Mouse (Mus musculus) thymus, postnatal 14 days (tissue): Measurements from ENCODE around the gene 2700049A03Rik.
"Not testable (repeated sequence)": the region's sequence is repeated elsewhere in the genome, so short reads cannot be mapped to it uniquely, and the experiment has no call there.

Experiments
- DNase-seq: peaks from one replicate; pipeline ENCODE4 v3.0.0; 2021

Gene 2700049A03Rik

DNA sequence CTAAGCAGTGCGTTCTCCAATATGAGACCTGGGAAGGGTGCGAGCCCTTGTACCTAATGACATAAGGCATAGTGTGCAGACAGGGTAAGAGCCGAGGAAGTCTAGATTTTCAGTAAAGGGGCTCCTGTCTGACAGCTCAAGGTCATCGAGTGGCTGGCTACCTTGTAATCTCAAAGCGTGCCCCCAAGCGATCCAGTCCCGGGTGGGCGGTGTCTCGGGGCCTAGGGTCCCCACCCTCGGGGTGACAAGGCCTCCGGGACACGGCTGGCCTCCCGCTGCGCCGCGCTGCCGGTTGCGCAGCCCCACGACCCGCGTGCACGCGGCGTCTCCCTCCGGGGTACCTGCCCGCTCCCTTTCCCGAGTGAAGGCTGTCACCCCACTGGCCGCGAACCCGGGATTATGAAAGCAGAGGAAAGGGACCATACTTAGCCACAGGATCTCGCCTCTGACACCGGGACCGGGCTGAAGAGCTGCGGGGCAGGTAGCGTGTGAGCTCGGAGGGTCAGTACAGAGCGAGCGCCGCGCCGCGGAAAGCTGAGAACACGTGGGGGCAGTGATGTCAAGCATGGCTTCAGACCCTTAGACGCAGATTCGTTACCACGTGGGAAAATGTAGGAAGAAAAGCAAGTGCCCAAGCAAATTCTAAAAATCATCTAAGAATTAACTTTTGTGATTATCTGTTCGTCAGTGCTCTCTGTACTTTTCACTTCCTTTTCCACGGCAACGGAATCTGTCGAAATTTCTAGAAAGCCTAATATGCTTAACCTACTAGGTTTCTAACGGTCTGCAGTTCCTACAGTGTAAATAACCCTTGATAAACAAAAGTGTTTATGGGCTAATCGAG, at the start of gene 2700049A03Rik, which contains the start of gene Timm9:
2700049A03Rik (plus strand) TSS at position 719 of the 844 bp plus-strand sequence.
Timm9 (minus strand) TSS at position 555 of the 844 bp plus-strand sequence.
- DNase-seq: peak; percentile 81

DNA sequence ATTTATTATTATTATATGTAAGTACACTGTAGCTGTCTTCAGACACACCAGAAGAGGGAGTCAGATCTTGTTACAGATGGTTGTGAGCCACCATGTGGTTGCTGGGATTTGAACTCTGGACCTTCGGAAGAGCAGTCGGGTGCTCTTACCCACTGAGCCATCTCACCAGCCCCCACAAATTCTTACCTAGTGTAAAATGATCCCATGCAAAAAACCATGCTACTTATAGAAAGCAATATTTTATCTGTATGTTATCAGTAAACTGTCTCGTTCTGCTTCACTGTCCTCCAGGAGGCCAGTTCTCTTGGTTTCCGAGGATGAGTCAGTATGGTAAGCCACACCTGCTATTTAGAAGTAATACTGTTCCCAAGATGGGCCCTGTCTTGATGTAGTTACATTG, 32.4 kb upstream of the 2700049A03Rik start:
- not testable (repeated sequence) for DNase-seq

DNA sequence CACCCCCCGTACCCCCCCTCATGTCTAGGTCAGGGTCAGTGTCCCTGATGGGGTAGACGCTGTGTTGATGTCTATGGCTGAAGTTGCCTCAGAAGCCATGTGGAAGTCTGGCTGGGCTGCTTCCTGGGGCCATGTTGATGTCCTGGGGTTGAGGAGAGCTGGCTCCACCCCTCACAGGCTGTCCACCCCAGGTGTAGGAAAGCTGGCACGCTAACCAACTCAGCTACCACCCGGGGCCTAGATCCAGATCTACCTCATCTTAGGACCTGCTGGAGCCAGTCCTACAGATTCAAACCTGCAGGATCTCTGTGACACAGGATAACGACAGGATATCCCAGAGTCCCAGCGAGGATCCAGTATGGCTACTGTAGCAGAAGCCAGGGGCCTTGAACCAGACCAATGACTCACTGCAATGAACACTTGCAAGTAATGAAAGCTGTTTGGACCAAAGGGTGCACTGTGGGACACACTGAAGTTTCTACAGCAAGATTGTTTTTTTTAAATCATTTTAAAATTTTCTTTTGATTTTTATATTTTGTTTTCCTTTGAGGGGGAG, 29.4 kb upstream of the 2700049A03Rik start:
- no peak for DNase-seq

DNA sequence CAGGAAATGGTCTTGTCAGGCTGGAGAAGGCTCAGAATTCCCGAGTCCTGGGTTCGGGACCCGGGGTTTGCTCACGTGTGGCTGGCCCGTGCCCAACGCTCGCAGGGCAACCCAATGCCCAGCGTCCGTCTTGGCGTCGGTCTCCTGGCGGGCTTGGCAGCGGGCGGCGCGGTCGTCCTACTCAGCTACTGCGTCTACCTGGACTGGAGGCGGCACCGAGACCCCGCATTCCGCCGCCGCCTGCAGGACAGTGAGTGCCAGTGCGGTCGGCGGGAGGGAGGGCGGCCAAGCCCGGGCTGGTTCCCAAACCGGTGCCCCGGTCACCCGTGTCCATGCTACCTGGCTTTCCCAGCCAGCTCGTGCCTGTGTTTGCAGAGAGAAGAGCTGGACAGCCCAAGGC, 25.3 kb upstream of the 2700049A03Rik start, which contains the start of gene Tomm20l:
Tomm20l (plus strand) TSS at position 98 of the 400 bp plus-strand sequence.
- DNase-seq: peak; percentile 10

GRCm38 (mm10) chr12:71113074-71113473, 23.6 kb upstream of the 2700049A03Rik start:
- no peak for DNase-seq

- DNase-seq: peak; percentile 71
These were observed 22.9 kb upstream of the 2700049A03Rik start for GRCm38 (mm10) chr12:71113675-71114288.

DNA sequence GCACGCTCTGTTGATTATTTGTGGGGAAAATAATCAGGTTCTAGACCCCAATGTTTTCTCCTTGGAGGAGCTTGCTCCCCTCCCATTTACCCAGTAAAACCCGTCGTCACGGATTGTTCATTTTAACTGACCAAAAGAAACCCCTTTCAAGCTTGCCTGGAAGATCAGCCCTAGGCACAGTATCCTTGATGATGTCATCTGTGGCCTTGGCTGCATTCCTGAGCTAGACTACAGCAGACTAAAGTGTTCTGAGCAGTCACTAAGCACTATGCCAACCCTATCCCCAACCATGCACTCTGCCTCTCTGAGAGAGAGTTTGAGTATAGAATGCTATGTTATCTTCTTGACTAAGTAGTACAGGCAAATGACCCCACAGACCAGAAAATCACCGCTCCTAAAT, 20.2 kb upstream of the 2700049A03Rik start:
- DNase-seq: no peak

GRCm38 (mm10) chr12:71122731-71123130, 13.9 kb upstream of the 2700049A03Rik start:
- no peak for DNase-seq

DNA sequence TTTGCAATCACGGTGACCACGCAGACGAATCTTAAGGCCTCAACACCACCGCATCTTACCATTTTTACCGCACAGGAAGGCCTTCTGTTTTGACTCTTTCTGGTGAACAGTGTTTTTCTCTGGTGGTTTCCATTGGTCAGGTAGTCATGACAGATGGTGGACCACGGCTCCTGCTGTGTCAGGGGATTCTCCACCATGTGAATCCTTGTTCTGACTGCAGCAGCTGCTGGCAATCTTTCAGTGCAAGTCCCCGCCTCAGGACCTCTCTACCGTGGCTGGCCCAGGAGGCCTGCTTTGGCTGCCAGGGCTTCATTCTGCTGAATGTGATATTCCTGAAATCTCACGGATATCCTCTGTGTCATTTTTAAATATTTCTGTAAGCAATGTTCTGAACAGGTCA, 13.4 kb upstream of the 2700049A03Rik start:
- DNase-seq: no peak

DNA sequence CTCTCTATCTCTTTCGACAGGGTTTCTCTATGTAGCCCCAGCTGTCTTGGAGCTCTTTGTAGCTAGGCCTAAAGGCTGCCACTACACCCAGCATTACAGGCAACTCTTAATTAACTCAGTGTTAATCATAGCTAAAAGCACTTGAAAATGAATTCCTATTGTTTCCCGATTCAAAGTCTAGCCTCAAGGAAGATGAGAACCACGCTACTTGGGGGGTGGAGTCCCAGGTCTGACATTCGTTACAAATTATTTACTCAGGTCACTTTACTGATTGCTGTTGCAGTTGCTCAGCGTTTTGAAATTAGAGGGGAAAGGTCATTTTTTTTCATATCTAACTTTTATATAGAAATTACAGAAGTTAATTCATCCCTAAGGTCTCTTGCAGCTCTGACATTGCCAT, 1.1 kb upstream of the 2700049A03Rik start:
- DNase-seq: no peak

DNA sequence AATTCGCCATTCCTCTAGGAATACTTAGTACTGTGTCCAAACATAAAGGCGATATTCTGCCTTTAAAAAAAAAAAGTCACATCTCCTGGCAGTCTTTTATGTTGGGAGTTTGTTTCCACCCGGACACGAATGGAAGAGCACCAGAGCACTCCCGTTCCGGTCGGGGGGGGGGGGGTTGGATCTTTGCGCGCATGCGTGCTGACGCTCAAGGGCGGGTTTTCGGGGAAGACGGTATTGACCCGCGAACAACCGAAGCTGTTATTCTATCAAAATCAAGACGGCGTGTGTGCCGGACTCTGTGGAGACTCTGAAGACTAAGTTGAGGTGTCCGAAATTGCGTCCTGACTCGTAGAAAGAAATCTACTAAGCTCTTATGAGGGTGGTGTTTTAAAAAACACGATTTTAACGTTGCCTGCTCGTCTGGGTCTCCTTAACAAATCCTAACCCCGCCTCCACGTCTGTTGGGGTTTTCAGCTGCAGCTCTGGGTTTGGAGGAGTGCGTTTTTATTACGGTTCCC, 385 bp downstream of the 2700049A03Rik start:
- peak; percentile 88 for DNase-seq

DNA sequence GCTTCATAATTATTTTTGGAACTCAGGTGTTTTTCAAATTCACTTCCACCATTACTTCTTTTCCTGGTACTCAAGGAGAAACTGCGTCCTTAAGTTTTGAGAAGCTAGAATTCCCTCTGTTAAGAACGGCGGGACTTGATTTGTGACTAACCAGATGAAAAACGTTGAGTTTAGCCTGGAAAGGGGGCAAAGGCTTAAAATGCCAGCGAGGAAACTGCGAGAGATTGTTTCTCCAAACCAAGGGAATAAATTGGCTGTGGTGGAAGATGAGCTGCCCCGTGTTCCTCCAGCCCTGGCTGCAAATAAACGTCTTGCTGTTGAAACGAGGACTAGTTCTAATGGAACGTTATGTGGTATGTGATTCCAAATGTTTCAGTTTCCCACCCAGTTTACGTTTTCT, 1.0 kb downstream of the 2700049A03Rik start:
- no peak for DNase-seq

DNA sequence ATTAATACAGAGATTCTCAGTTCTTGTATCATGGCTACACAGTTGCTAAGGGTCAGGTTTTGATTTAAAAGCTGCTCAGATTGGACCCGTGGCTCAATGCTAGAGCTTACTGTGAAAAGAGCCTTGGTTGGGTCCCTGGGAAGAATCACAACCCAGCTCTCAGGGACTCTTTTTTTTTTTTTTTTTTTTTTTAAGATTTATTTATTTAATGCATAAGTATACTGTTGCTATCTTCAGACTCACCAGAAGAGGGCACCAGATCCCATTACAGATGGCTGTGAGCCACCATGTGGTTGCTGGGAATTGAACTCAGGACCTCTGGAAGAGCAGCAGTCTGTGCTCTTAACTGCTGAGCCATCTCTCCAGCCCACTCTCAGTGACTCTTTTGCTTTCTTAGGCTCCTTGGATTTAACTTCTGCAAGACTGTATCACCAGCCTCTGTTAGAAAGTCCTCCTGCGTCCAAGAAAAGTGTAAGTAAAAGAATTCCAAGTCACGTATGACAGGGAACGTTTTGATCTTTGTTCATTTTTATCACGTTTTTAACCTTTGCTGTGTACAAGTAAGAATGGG, 2.7 kb downstream of the 2700049A03Rik start:
- peak; percentile 37 for DNase-seq

DNA sequence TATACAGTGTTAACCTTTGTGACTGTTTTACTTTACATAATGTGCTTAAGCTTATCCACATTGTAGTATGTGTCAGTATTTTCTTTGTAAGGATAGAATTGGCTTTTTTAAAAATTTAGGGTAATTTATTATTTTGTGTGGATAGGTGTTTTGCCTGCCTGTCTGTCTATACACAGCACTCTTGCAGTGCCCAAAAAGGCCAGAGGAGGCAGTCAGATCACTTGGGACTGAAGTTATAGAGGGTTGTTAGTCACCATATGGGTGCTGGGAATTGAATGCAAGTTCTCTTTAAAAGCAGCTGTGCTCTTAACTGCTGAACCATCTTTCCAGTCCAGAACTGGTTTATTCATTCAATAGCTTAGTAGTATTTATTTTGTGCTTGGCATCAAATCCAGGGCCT, 4.5 kb downstream of the 2700049A03Rik start:
- DNase-seq: no peak

DNA sequence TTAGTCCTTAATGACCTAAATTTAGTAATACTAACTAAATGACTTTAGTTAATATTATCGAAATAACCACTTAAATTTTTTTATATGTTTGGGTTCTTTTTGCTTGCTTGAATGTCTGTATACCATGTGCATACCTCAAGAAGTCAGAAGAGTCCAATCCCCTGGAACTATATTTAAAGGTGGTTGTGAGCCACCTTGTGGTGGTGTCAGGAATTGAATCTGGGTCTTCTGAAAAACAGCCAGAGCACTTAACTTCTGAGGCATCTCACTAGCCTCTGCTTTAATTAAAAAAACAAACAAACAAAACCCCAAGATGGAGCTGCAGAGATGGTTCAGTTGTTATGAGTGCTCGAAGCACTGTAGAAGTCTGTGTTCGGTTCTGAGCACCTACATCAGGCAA, 11.0 kb downstream of the 2700049A03Rik start:
- peak; percentile 57 for DNase-seq

- DNase-seq: no peak
These were observed 12.2 kb downstream of the 2700049A03Rik start for GRCm38 (mm10) chr12:71148801-71149200.

- DNase-seq: no peak
These were observed 12.8 kb downstream of the 2700049A03Rik start for GRCm38 (mm10) chr12:71149456-71149855.

DNA sequence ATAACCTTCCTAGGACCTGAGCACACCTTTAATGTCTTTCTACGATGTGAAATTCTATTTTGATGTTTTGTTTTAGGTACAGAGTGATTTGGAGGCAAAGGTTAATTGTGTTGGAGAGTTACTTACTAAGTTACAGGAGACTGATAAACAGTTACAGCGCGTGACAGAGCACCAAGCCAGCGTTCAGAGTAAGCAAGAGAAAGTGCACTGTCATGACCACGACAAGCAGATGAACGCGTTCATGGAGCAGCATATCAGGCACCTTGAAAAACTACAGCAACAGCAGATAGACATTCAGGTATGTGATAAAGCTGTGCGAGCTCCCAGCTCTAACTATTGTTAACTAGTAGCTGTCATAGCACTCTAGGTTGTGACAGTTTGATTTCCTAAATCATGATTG, 13.5 kb downstream of the 2700049A03Rik start:
- DNase-seq: no peak

- no peak for DNase-seq
These were observed 18.3 kb downstream of the 2700049A03Rik start for GRCm38 (mm10) chr12:71154979-71155378.

- DNase-seq: no peak
These were observed 21.3 kb downstream of the 2700049A03Rik start for GRCm38 (mm10) chr12:71157974-71158373.

DNA sequence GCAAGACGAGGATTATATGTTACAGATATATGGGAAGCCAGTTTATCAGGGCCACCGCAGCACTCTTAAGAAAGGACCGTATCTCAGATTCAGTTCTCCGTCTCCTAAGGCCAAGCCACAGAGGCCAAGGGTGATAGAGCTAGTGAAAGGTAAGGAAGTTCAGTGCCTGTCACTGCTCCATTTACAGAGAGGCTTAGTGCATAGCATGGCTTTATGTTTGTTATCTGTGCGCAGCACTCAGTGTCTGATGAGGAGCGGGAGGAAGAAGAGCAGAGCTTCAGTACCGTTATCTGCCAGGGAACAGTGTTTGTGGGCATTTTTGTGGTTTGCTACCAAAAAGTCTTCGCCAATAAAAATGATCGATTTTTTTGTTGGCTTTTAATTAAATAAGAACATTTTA, 27.8 kb downstream of the 2700049A03Rik start:
- DNase-seq: no peak

DNA sequence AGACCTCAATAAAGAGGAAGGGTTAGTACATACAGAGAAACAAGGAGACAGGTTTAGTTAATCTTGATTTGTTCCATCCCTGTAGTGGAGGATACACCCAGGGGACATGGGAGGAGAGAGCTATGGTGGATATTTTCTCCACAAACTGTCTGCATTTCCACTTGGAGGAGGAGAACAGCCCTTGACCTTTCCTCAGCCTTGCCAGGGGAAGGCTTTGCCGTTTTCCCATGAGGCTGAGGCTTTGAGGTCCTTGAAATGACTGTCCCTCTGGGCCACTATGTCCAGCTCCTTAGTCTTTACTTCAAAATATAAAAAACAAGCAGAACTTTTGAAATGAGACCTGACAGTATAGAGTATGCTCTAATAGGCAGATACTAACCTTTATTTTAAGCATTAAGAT, 33.3 kb downstream of the 2700049A03Rik start:
- no peak for DNase-seq

DNA sequence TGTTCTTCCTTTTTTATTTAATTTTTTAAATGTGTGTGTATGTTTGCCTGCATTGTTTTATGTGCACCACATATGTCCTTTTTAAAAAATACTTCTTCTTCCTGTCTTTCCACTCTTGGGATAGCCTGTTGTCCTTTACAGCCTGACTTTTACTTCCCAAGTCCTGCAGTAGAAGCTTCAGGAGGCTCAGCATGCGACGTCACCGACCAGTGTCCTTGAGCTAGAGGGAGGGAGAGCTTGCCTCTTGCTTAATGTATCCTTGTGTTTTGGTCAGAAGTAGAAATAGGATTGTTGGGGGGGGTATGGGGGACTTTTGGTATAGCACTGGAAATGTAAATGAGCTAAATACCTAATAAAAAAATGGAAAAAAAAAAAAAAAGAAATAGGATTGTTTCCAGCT, 47.1 kb downstream of the 2700049A03Rik start:
- DNase-seq: no peak
